Mouse (Mus musculus): ENCODE data around the gene Insl3. TPM values are rescaled to one million over a fixed set of nuclear protein-coding genes. Genes with fewer than 3 reads are reported as not detected.
"Not testable (repeated sequence)": the region's sequence is repeated elsewhere in the genome, so short reads cannot be mapped to it uniquely, and the experiment has no call there.

Insl3 gene
- polyA plus RNA-seq, 1 experiment, result 6,097 TPM

DNA sequence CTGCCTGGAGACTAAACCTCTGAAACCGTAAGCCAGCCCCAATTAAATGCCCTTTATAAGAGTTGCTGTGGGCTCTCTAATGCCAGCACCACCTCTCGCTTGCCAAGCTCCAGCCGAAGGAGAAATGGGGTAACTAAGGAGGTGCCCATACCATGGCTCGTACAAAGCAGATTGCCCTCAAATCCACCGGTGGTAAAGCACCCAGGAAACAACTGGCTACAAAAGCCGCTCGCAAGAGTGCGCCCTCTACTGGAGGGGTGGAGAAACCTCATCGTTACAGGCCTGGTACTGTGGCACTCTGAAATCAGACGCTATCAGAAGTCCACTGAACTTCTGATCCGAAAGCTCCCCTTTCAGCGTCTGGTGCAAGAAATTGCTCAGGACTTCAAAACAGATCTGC, 6.4 kb downstream of the Insl3 start:
- not testable (repeated sequence) for H3K27me3 ChIP-seq (ENCODE audit: control insufficient read depth, insufficient read depth, low read length); H3K4me1 ChIP-seq (ENCODE audit: control insufficient read depth, insufficient read depth, low read length)

DNA sequence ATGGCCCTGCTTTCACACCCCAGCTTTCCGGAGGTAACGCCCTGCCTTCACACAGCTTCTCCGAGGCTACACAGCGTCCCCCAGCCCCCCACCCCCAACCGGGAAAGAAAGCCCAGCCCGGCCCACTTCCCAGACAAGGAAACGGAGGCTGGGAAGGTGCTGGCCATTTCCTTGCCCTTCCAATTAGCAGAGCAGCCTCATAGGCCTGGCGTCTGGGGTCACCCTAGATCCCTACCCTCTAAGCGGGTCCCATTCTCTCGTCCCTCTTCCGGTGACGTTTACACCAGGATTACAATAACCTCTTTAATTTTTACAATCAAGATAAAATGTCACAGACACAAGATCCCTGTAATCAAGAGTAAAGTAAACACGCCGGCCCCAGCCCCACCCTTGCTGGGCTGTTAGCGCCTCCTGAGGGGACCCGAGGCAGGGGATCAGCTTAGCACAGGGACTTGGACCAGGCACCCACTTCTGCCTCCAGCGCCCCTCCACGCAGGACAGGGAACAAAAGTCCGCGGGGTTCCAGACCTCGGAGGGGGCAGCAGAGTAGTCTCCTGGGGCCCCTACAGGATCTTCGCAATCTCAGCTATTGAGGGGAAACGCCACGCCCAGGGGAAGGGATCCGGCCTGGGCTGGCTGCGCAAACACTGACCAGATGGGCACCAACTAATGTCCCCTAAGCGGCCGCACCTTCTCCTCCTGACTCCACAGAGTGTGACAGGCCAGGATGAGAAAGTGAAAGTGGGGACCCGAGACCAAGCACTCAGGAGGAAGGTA, 11.7 kb downstream of the Insl3 start:
- H3K36me3 ChIP-seq (ENCODE audit: control insufficient read depth, insufficient read depth, low read length), result no peaks in the 10 kb centered on the region
- H3K4me1 ChIP-seq (ENCODE audit: control insufficient read depth, insufficient read depth, low read length), result peaks cover 8% of the 10 kb centered on the region
- H3K27me3 ChIP-seq (ENCODE audit: control insufficient read depth, insufficient read depth, low read length), result peaks cover 6% of the 10 kb centered on the region; the same call in 1 of the 2 replicates
- H3K4me3 ChIP-seq (ENCODE audit: control insufficient read depth, low read depth, low read length), result peak overlapping the region; percentile 35; the same call in 1 of the 2 replicates
- no peak overlapping the region; the same call in 1 of the 2 replicates for H3K27ac ChIP-seq (ENCODE audit: control insufficient read depth, insufficient read depth, low read depth, low read length)
- TF ChIP-seq CTCF (IDR thresholded peaks at IDR 0.05; ENCODE audit: control insufficient read depth, insufficient read depth, insufficient replicate concordance, low read depth, low read length) (no peak), POLR2A (IDR thresholded peaks at IDR 0.05; ENCODE audit: control insufficient read depth, low read depth, low read length) (peak; percentile 22; the same call in 1 of the 2 replicates)

More for the DNA sequence above, 6.4 kb downstream of the Insl3 start:
- not testable (repeated sequence) for H3K4me3 ChIP-seq (ENCODE audit: control insufficient read depth, low read depth, low read length); H3K36me3 ChIP-seq (ENCODE audit: control insufficient read depth, insufficient read depth, low read length); H3K27ac ChIP-seq (ENCODE audit: control insufficient read depth, insufficient read depth, low read depth, low read length)
- TF ChIP-seq CTCF (IDR thresholded peaks at IDR 0.05; ENCODE audit: control insufficient read depth, insufficient read depth, insufficient replicate concordance, low read depth, low read length), result peak; percentile 34; the same call in 1 of the 2 replicates

DNA sequence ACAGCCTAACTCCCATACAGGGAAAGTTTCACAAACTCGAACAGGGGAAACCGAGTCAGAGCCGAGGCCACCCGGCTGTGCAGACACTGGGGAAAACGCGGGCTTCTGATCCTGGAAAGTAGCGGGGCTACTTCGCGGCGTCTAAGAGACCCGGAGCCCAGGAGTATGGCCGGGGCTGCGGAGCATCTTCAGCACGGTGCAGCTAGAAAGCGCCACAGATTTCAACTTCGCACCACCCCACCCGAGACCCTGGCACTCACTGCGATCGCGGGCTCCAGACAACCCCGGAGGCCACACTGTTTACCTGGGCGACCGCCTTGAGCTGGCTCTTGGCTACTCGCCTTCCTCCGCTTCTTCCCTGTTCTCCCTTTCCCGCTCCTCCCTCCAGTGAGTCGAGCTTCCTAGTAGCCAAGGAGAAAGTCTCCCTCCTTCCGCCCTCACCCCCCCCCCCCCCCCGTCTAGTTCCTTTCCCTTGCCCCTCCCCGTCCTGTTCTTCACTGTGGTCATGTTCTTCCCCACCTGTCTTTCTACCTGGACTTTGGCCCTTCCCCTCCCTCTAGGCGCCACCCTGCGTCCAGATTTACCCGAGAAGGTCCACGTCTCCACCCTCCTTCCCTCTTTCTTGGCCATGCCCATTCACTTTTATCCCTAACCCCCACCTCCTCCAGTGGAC, 12.5 kb downstream of the Insl3 start, which contains the start of gene B3gnt3:
Gene B3gnt3, minus strand, starts transcription at position 376 of the 673 bp plus-strand sequence.
- no peaks in the 10 kb centered on the region for H3K36me3 ChIP-seq (ENCODE audit: control insufficient read depth, insufficient read depth, low read length)
- H3K4me1 ChIP-seq (ENCODE audit: control insufficient read depth, insufficient read depth, low read length), result peaks cover 8% of the 10 kb centered on the region
- TF ChIP-seq POLR2A (IDR thresholded peaks at IDR 0.05; ENCODE audit: control insufficient read depth, low read depth, low read length) (no peak), CTCF (IDR thresholded peaks at IDR 0.05; ENCODE audit: control insufficient read depth, insufficient read depth, insufficient replicate concordance, low read depth, low read length) (no peak)
- peak within 1 kb of the TSS; percentile 35 for H3K4me3 ChIP-seq (ENCODE audit: control insufficient read depth, low read depth, low read length)
- no peak within 1 kb of the TSS; the same call in 1 of the 2 replicates for H3K27ac ChIP-seq (ENCODE audit: control insufficient read depth, insufficient read depth, low read depth, low read length)
- H3K27me3 ChIP-seq (ENCODE audit: control insufficient read depth, insufficient read depth, low read length), result peaks cover 6% of the 10 kb centered on the region; the same call in 1 of the 2 replicates

DNA sequence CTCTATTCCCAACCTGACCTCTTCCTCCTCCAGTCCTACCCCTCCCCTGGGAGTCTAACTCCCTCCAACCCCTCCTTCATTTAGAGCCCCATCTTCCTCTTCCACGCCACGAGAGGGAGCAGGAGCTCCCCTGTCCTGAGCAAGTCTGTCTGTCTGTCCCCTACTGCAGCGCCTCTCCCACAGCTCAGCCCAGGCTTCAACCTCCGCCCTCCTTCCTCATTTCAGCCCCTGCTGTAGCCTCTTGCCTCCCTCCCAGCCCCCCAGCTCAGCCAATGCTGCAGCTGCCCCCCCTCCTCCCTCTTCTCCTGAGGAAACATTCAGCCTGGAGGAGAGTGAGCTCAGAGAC, 13.0 kb downstream of the Insl3 start:
- TF ChIP-seq POLR2A (IDR thresholded peaks at IDR 0.05; ENCODE audit: control insufficient read depth, low read depth, low read length) (no peak), CTCF (IDR thresholded peaks at IDR 0.05; ENCODE audit: control insufficient read depth, insufficient read depth, insufficient replicate concordance, low read depth, low read length) (no peak)
- Histone ChIP-seq H3K36me3 (ENCODE audit: control insufficient read depth, insufficient read depth, low read length) (no peaks in the 10 kb centered on the region), H3K27ac (ENCODE audit: control insufficient read depth, insufficient read depth, low read depth, low read length) (no peak overlapping the region), H3K4me1 (ENCODE audit: control insufficient read depth, insufficient read depth, low read length) (peaks cover 8% of the 10 kb centered on the region), H3K4me3 (ENCODE audit: control insufficient read depth, low read depth, low read length) (no peak overlapping the region), H3K27me3 (ENCODE audit: control insufficient read depth, insufficient read depth, low read length) (peaks cover 6% of the 10 kb centered on the region; the same call in 1 of the 2 replicates)

GRCm38 (mm10) chr8:71702923-71703322, 13.9 kb downstream of the Insl3 start:
- Histone ChIP-seq H3K4me1 (ENCODE audit: control insufficient read depth, insufficient read depth, low read length) (peaks cover 8% of the 10 kb centered on the region), H3K27ac (ENCODE audit: control insufficient read depth, insufficient read depth, low read depth, low read length) (no peak overlapping the region), H3K27me3 (ENCODE audit: control insufficient read depth, insufficient read depth, low read length) (peaks cover 6% of the 10 kb centered on the region; the same call in 1 of the 2 replicates), H3K36me3 (ENCODE audit: control insufficient read depth, insufficient read depth, low read length) (no peaks in the 10 kb centered on the region), H3K4me3 (ENCODE audit: control insufficient read depth, low read depth, low read length) (no peak overlapping the region)
- no peak for TF ChIP-seq CTCF (IDR thresholded peaks at IDR 0.05; ENCODE audit: control insufficient read depth, insufficient read depth, insufficient replicate concordance, low read depth, low read length)
- no peak for TF ChIP-seq POLR2A (IDR thresholded peaks at IDR 0.05; ENCODE audit: control insufficient read depth, low read depth, low read length)

GRCm38 (mm10) chr8:71703400-71703799, 14.4 kb downstream of the Insl3 start:
- H3K27me3 ChIP-seq (ENCODE audit: control insufficient read depth, insufficient read depth, low read length); H3K36me3 ChIP-seq (ENCODE audit: control insufficient read depth, insufficient read depth, low read length): not testable (repeated sequence)

DNA sequence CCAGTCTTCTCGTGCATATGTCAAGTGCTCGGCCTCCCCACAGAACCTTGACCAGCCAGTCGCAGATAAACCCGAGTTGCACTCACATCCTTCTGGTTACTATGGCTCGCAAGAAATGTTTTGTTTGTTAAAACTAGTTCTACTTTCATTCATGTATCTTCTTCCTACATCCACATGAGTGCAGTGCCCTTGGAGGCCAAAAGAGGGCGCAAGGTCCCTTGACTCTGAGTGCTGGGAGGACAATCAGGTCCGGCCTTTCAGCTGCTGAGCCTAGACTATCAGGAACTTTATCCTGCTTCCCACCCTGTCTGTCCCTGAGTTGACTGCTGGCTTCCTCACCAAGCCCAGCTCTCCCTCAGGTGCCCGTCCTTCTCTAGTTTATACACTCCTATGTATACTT, 18.9 kb downstream of the Insl3 start:
- Histone ChIP-seq H3K4me1 (ENCODE audit: control insufficient read depth, insufficient read depth, low read length) (peaks cover 13% of the 10 kb centered on the region), H3K27me3 (ENCODE audit: control insufficient read depth, insufficient read depth, low read length) (no peaks in the 10 kb centered on the region), H3K36me3 (ENCODE audit: control insufficient read depth, insufficient read depth, low read length) (no peaks in the 10 kb centered on the region), H3K27ac (ENCODE audit: control insufficient read depth, insufficient read depth, low read depth, low read length) (no peak overlapping the region), H3K4me3 (ENCODE audit: control insufficient read depth, low read depth, low read length) (no peak overlapping the region)
- TF ChIP-seq POLR2A (IDR thresholded peaks at IDR 0.05; ENCODE audit: control insufficient read depth, low read depth, low read length), result no peak
- TF ChIP-seq CTCF (IDR thresholded peaks at IDR 0.05; ENCODE audit: control insufficient read depth, insufficient read depth, insufficient replicate concordance, low read depth, low read length), result peak; percentile 69; the same call in 1 of the 2 replicates

More at GRCm38 (mm10) chr8:71703400-71703799, 14.4 kb downstream of the Insl3 start:
- H3K4me1 ChIP-seq (ENCODE audit: control insufficient read depth, insufficient read depth, low read length); H3K4me3 ChIP-seq (ENCODE audit: control insufficient read depth, low read depth, low read length); H3K27ac ChIP-seq (ENCODE audit: control insufficient read depth, insufficient read depth, low read depth, low read length): not testable (repeated sequence)

Measured in testis, adult 2 months (tissue).